Mouse (Mus musculus) MEL (cell line): ENCODE measurements around the gene Cnih3.

Experiments
- CHD2 ChIP-seq: IDR thresholded peaks from 2 replicates; pipeline ENCODE4 v1.6.1; 2011; ENCODE audit warnings: low read length, improper control_type of control experiment
- CTCF ChIP-seq, 3 experiments: IDR thresholded peaks in 2 of 3; conservative IDR thresholded peaks in 1 of 3; 2 replicates each; pipeline ENCODE4 v1.5.1; 2011 to 2012; ENCODE audit warnings: low read length in 3 of 3, low read depth in 2 of 3, mild to moderate bottlenecking in 2 of 3, improper control_type of control experiment in 1 of 3, inconsistent platforms in 1 of 3, mixed read lengths in 1 of 3, moderate library complexity in 1 of 3; ENCODE audit not compliant: control insufficient read depth in 1 of 3, insufficient read depth in 1 of 3, poor library complexity in 1 of 3, severe bottlenecking in 1 of 3
- EP300 ChIP-seq, 2 experiments: IDR thresholded peaks; 2 replicates each; pipeline ENCODE4 v1.6.1; 2011; ENCODE audit warnings: improper control_type of control experiment in 2 of 2, low read length in 2 of 2, low read depth in 1 of 2, mild to moderate bottlenecking in 1 of 2
- ETS1 ChIP-seq: IDR thresholded peaks from 2 replicates; pipeline ENCODE4 v1.6.1; 2012; ENCODE audit warnings: low read depth, mild to moderate bottlenecking, inconsistent platforms, low read length, improper control_type of control experiment, moderate library complexity
- HCFC1 ChIP-seq: IDR thresholded peaks from 2 replicates; pipeline ENCODE4 v1.6.1; 2012; ENCODE audit warnings: low read depth, mild to moderate bottlenecking, inconsistent platforms, low read length, improper control_type of control experiment, moderate library complexity
- NRF1 ChIP-seq: IDR thresholded peaks from 2 replicates; pipeline ENCODE4 v1.6.1; 2014; ENCODE audit warnings: low read depth, mild to moderate bottlenecking, inconsistent platforms, low read length, improper control_type of control experiment, moderate library complexity; ENCODE audit not compliant: poor library complexity, insufficient read depth, severe bottlenecking
- POLR2A ChIP-seq, 2 experiments: IDR thresholded peaks; 2 replicates each; pipeline ENCODE4 v1.6.1; 2011 to 2012; ENCODE audit warnings: low read length in 2 of 2, mild to moderate bottlenecking in 2 of 2, control low read depth in 1 of 2, improper control_type of control experiment in 1 of 2, low read depth in 1 of 2, moderate library complexity in 1 of 2; ENCODE audit not compliant: control insufficient read depth in 1 of 2, insufficient read depth in 1 of 2, poor library complexity in 1 of 2
- POLR2AphosphoS2 ChIP-seq: IDR thresholded peaks from 2 replicates; pipeline ENCODE4 v1.6.1; 2011; ENCODE audit warnings: low read length, improper control_type of control experiment
- RCOR1 ChIP-seq: IDR thresholded peaks from 2 replicates; pipeline ENCODE4 v1.6.1; 2012; ENCODE audit warnings: low read depth, mild to moderate bottlenecking, inconsistent platforms, low read length, improper control_type of control experiment
- SMC3 ChIP-seq: IDR thresholded peaks from 2 replicates; pipeline ENCODE4 v1.6.1; 2011; ENCODE audit warnings: low read depth, low read length, improper control_type of control experiment
- USF1 ChIP-seq: IDR thresholded peaks from 2 replicates; pipeline ENCODE4 v1.6.1; 2014; ENCODE audit warnings: low read depth, mild to moderate bottlenecking, inconsistent platforms, low read length, improper control_type of control experiment, moderate library complexity

DNA sequence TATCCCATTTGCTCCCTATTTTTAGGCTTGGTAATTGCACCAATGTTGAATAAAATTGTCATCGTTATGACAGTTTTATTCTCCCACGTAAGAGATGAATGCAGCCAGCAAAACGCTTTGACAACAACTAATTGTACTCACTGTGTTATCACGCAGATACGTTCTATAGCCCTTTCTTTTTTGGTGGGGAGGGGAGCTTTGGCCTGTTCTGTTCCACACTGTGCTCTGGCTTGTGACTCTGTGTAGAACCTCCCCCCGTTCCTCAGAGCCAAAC lies 110.4 kb downstream of the Cnih3 start:
- TF ChIP-seq CTCF (IDR thresholded peaks at IDR 0.05 in 2 of 3, conservative IDR thresholded peaks at IDR 0.05 in 1 of 3; ENCODE audit: control insufficient read depth in 1 of 3, insufficient read depth in 1 of 3, low read depth in 2 of 3, low read length in 3 of 3, poor library complexity in 1 of 3, severe bottlenecking in 1 of 3) (no peak), EP300 (IDR thresholded peaks at IDR 0.05; ENCODE audit: low read depth in 1 of 2, low read length in 2 of 2) (no peak), POLR2A (IDR thresholded peaks at IDR 0.05; ENCODE audit: control insufficient read depth in 1 of 2, insufficient read depth in 1 of 2, low read depth in 1 of 2, low read length in 2 of 2, poor library complexity in 1 of 2) (no peak), USF1 (no peak), CHD2 (no peak), NRF1 (no peak), POLR2AphosphoS2 (no peak), ETS1 (no peak), RCOR1 (no peak), SMC3 (no peak), HCFC1 (no peak)
